Mouse (Mus musculus) stomach, embryonic 15.5 days (tissue): ENCODE measurements at regions not wholly inside any gene's neighbourhood (a gene's known extent, or its start where the extent isn't known, plus 50 kb on each side); places are given as distances from the start of the nearest gene placed in this dataset.
A peak's percentile ranks its signal among the peaks of the same experiment; 100 is the strongest.

Source experiments
- ATAC-seq: fragments of 200-750 bp; cut with Nextera tagmentation; 2 replicates; pipeline ENCODE4 v1.8.0; 2017; ENCODE audit warnings: low read depth, moderate number of reproducible peaks, moderate TSS enrichment; ENCODE audit not compliant: insufficient read depth, low FRiP score
- H3K27ac ChIP-seq: fragments of 300-500 bp; sonication (generic); 2 replicates; pipeline ENCODE4 v1.5.1; 2015; ENCODE audit warnings: mild to moderate bottlenecking, inconsistent platforms
- H3K27me3 ChIP-seq: fragments of 300-500 bp; sonication (generic); replicated peaks from 2 replicates; pipeline ENCODE4 v1.6.1; 2015; ENCODE audit warnings: inconsistent platforms
- H3K36me3 ChIP-seq: fragments of 300-500 bp; sonication (generic); 2 replicates; pipeline ENCODE4 v1.6.1; 2015; ENCODE audit warnings: inconsistent platforms
- H3K4me1 ChIP-seq: fragments of 300-500 bp; sonication (generic); 2 replicates; pipeline ENCODE4 v1.6.1; 2015; ENCODE audit warnings: inconsistent platforms
- H3K4me2 ChIP-seq: fragments of 300-500 bp; sonication (generic); 2 replicates; pipeline ENCODE4 v1.6.1; 2015; ENCODE audit warnings: mild to moderate bottlenecking, inconsistent platforms
- H3K4me3 ChIP-seq: fragments of 300-500 bp; sonication (generic); replicated peaks from 2 replicates; pipeline ENCODE4 v1.5.1; 2015; ENCODE audit warnings: inconsistent platforms
- H3K9ac ChIP-seq: fragments of 300-500 bp; sonication (generic); 2 replicates; pipeline ENCODE4 v1.6.1; 2015; ENCODE audit warnings: inconsistent platforms
- H3K9me3 ChIP-seq: fragments of 300-500 bp; sonication (generic); 2 replicates; pipeline ENCODE4 v1.6.1; 2016; ENCODE audit warnings: inconsistent platforms
- WGBS: fragments of 180-500 bp; shearing (Covaris S2); methylation state at CpG from one replicate; pipeline ENCODE4 v1.1.7; 2015; 5-methylcytosine and 5-hydroxymethylcytosine counted together

DNA sequence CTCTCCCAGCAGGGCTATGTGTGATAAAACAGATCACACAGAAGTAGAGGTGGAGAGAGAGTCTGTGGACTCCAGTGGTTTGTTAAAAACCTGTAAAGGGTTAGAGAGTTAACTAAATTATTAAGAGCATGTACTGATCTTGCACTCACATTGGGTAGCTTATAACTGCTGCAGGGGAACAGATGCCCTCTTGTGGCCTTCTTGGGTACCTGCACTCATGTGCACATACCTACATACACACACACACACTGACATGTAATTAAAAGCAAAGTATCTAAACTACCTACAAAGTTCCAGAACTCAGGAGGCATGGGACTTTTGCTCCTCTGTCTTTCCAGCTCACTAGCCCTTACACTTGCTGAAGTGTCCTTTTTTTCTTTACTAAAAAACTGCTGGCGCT is 228.4 kb upstream of the Cxcr4 start:
- Histone ChIP-seq H3K9ac (no peak overlapping the region), H3K4me3 (no peak overlapping the region), H3K4me2 (no peak overlapping the region), H3K4me1 (no peaks in the 10 kb centered on the region), H3K9me3 (no peaks in the 10 kb centered on the region), H3K36me3 (no peaks in the 10 kb centered on the region), H3K27ac (no peak overlapping the region), H3K27me3 (no peaks in the 10 kb centered on the region)
- 94% methylated on average over 1 of the region's 1 CpGs for WGBS
- ATAC-seq = no peak

DNA sequence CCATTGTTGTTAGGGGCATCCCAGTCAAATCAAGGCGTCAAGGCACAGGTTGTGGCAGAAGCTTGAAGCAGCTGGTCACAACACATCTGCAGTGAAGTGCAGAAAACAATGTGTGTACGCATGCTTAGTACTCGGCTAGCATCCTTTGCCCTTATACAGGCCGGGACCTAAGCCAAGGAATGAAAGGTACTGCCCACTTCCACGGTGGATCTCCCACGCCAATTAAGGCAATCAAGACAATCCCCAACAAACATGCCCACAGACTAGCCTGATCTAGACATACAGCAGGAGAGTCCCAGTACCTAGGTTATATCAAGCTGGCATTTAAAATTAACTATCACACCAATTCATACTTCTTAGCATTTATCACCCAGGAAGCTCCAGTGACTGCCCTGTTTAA is 227.5 kb upstream of the Cxcr4 start:
- Histone ChIP-seq H3K27ac (no peak overlapping the region), H3K4me3 (no peak overlapping the region), H3K27me3 (no peaks in the 10 kb centered on the region), H3K9ac (no peak overlapping the region), H3K4me2 (no peak overlapping the region), H3K9me3 (no peaks in the 10 kb centered on the region), H3K4me1 (no peaks in the 10 kb centered on the region), H3K36me3 (no peaks in the 10 kb centered on the region)
- 87% methylated on average over 6 of the region's 6 CpGs for WGBS
- no peak for ATAC-seq

GRCm38 (mm10) chr1:128813379-128813778 is 221.3 kb upstream of the Cxcr4 start:
- 84% methylated on average over 5 of the region's 5 CpGs for WGBS

DNA sequence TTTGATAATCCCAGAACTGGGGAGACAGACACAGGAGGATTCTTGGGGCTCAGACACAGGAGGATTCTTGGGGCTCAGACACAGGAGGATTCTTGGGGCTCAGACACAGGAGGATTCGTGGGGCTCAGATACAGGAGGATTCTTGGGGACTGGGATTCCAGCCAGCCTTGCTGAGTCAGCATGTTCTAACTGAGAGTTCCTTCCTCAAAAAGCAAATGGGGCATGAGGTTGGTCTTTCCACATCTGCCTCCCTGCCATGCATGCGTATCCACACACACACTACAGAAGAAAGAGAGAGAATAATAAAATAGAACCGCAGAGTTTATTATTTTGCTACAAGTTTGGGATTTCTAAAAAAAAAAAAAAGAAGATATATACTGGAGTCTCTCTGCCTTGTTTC is 218.8 kb upstream of the Cxcr4 start:
- Histone ChIP-seq H3K9me3 (no peaks in the 10 kb centered on the region), H3K4me2 (no peak overlapping the region)

More at GRCm38 (mm10) chr1:128813379-128813778, 221.3 kb upstream of the Cxcr4 start:
- Histone ChIP-seq H3K36me3 (no peaks in the 10 kb centered on the region), H3K9ac (no peak overlapping the region), H3K27ac (no peak overlapping the region), H3K4me2 (no peak overlapping the region), H3K4me1 (no peaks in the 10 kb centered on the region), H3K4me3 (no peak overlapping the region), H3K27me3 (no peaks in the 10 kb centered on the region), H3K9me3 (no peaks in the 10 kb centered on the region)
- ATAC-seq = no peak

DNA sequence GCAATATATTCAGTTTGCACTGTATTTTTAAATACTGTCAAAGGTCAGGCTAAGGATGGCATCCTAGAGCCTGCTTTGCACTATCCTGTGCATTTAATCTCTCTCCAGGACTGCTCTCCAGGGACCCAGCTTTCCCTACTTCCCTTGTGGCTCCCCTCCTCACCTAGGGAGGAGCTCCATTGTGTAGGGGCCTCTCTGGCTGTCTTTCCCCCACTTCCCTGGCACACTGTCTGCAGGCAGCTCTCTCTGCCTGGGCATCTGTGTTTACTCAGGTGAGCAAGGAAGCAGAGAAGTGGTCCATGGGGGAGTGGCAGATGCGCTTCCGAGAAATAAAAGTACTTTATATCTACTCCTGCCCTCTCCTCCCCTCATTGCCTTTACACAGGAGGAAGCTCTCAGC is 218.0 kb upstream of the Cxcr4 start:
- Histone ChIP-seq H3K4me2 (no peak overlapping the region), H3K36me3 (no peaks in the 10 kb centered on the region), H3K9ac (no peak overlapping the region), H3K9me3 (no peaks in the 10 kb centered on the region), H3K4me3 (no peak overlapping the region), H3K4me1 (0 out of 2 replicates have a peak, but pooled peaks cover 4% of the 10 kb centered on the region), H3K27ac (no peak overlapping the region), H3K27me3 (no peaks in the 10 kb centered on the region)
- no peak for ATAC-seq
- 65% methylated on average over 2 of the region's 2 CpGs for WGBS

More for the DNA sequence above, 218.8 kb upstream of the Cxcr4 start:
- H3K9ac ChIP-seq = no peak overlapping the region
- no peak overlapping the region for H3K27ac ChIP-seq
- no peak for ATAC-seq
- 78% methylated on average over 3 of the region's 3 CpGs for whole genome bisulfite sequencing
- H3K27me3 ChIP-seq = no peaks in the 10 kb centered on the region
- H3K36me3 ChIP-seq = no peaks in the 10 kb centered on the region
- no peak overlapping the region for H3K4me3 ChIP-seq
- no peaks in the 10 kb centered on the region for H3K4me1 ChIP-seq

DNA sequence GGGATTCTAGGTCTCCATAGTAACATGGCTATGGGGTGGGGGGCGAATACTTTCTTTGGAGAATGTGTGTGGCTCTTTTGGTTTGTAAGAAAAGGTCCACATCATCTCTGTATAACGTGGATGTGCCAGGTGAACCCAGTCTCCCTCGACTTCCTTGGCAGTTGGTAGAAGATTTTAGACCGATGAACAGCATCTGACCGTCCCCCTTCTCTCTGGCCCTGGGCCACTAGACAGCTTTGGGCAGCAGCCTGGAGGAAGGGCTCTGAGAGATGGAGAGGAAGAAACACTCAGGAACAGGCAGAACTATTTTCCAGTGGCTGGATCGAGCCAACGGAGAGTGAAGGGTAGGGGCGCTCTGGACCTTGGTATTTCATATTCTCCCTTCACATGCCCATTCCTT is 217.5 kb upstream of the Cxcr4 start:
- no peak overlapping the region for H3K27ac ChIP-seq
- H3K4me3 ChIP-seq = no peak overlapping the region
- H3K4me2 ChIP-seq = no peak overlapping the region
- H3K9ac ChIP-seq = no peak overlapping the region
- no peaks in the 10 kb centered on the region for H3K27me3 ChIP-seq
- 0 out of 2 replicates have a peak, but pooled peaks cover 4% of the 10 kb centered on the region for H3K4me1 ChIP-seq
- H3K36me3 ChIP-seq = no peaks in the 10 kb centered on the region
- WGBS = 86% methylated on average over 8 of the region's 8 CpGs
- no peak for ATAC-seq
- H3K9me3 ChIP-seq = no peaks in the 10 kb centered on the region

- 0 out of 2 replicates have a peak, but pooled peaks cover 10% of the 10 kb centered on the region for H3K4me1 ChIP-seq
- no peaks in the 10 kb centered on the region for H3K36me3 ChIP-seq
- no peak overlapping the region for H3K9ac ChIP-seq
- no peak overlapping the region for H3K27ac ChIP-seq
- no peaks in the 10 kb centered on the region for H3K9me3 ChIP-seq
- 86% methylated on average over 5 of the region's 5 CpGs for WGBS
- no peak overlapping the region for H3K4me3 ChIP-seq
- ATAC-seq = no peak
- no peaks in the 10 kb centered on the region for H3K27me3 ChIP-seq
- no peak overlapping the region for H3K4me2 ChIP-seq
These were observed 216.5 kb upstream of the Cxcr4 start for GRCm38 (mm10) chr1:128808599-128808998.

DNA sequence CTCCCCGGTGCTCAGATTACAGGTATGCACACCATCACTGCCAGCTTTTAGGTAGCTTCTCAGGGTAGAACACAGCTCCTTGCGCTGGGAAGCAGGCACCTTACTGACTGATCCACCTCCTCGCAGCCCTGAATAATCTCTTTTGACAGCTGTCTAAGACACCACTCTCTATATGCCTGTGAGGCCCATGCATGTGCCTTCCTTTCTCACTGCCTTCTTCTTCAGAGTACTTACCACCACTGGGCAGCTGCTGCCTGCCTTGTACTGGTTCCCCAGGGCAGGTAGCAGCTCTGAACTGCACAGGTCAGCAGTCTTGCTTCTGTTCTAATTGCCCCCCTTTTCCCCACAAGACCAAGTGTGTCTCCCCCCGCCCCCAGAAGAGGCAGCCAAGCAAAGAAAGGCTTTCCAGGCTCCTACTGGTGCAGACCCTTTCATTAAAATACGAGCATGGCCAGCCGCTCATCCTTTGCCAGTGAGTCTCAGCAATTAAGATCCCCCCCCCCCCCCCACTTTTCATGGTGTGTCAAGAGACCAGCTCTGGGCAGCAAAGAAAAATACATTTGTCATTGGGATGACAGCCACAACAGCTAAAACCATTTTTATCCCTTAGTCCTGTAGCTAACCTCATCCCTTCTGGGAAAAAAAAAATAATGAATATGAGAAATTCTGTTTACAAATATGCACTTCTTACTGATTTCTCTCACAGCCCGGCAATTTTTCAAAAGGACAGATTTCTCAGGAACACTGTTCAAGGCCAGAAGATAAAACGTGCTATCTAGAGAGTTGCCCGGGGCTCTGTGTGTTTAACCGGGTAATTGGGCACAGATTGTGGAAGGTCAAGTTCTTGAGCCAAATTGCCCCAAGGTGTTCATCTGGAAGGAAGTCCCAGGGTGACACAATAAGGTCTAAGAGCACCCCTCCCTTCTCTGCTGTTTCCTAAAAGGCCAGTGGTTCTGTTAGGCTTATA is 213.9 kb upstream of the Cxcr4 start:
- Histone ChIP-seq H3K9me3 (no peaks in the 10 kb centered on the region), H3K4me2 (no peak overlapping the region), H3K27me3 (no peaks in the 10 kb centered on the region), H3K4me1 (0 out of 2 replicates have a peak, but pooled peaks cover 11% of the 10 kb centered on the region), H3K9ac (no peak overlapping the region), H3K27ac (no peak overlapping the region), H3K4me3 (no peak overlapping the region), H3K36me3 (no peaks in the 10 kb centered on the region)
- 50% methylated on average over 10 of the region's 10 CpGs for WGBS
- no peak for ATAC-seq

GRCm38 (mm10) chr1:128803433-128804060 is 211.5 kb upstream of the Cxcr4 start:
- WGBS = 20% methylated on average over 9 of the region's 9 CpGs
- Histone ChIP-seq H3K36me3 (no peaks in the 10 kb centered on the region), H3K4me1 (0 out of 2 replicates have a peak, but pooled peaks cover 11% of the 10 kb centered on the region), H3K9me3 (no peaks in the 10 kb centered on the region), H3K9ac (no peak overlapping the region), H3K27ac (peak overlapping the region; percentile 80), H3K27me3 (no peaks in the 10 kb centered on the region), H3K4me3 (no peak overlapping the region), H3K4me2 (0 out of 2 replicates have a peak overlapping the region, but pooled peaks have one; percentile 6)
- peak; percentile 80 for ATAC-seq

DNA sequence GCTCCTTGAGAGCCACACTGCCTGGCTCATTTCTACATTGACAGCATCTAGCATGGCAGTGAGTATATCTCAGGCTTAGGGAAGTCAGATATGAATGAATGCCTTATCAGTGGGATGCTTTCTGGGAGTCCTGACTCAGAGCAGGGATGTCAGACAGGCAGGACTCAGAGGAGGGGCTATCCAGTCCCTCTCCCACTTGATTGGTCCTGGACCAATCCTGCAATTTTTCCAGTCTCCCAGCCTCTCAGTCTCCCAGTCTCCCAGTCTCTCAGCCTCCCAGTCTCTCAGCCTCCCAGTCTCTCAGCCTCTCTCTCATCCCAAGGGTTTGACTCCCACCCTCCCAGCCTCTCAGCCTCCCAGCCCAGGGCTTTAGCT is 211.0 kb upstream of the Cxcr4 start:
- peak; percentile 41; the same call in 1 of the 2 replicates for ATAC-seq
- H3K36me3 ChIP-seq = no peaks in the 10 kb centered on the region
- H3K9ac ChIP-seq = no peak overlapping the region
- peak overlapping the region; percentile 31 for H3K27ac ChIP-seq
- no peaks in the 10 kb centered on the region for H3K27me3 ChIP-seq
- H3K4me2 ChIP-seq = no peak overlapping the region
- H3K4me1 ChIP-seq = 0 out of 2 replicates have a peak, but pooled peaks cover 11% of the 10 kb centered on the region
- H3K4me3 ChIP-seq = no peak overlapping the region
- no peaks in the 10 kb centered on the region for H3K9me3 ChIP-seq

DNA sequence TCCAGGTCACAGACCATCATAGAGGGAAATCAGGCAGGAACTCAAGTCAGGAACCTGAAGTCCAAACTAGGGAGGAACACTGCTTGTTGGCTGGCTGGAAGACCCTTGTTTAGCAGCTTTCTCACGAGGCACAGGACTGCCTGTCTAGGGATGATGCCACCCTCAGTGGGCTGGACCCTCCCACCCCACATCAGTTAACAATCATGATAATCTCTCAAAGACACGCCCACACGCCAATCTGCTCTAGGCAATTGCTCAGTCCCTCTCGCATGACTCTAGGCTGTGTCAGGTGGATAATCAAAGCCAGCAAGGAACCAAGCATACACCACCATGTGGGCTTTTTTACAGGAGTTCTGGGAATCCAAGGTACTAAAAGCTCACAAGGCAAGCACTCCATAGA is 206.6 kb upstream of the Cxcr4 start:
- no peaks in the 10 kb centered on the region for H3K36me3 ChIP-seq
- H3K9me3 ChIP-seq = no peaks in the 10 kb centered on the region
- whole genome bisulfite sequencing = 67% methylated on average over 4 of the region's 4 CpGs
- no peak overlapping the region for H3K4me2 ChIP-seq
- 0 out of 2 replicates have a peak, but pooled peaks cover 2% of the 10 kb centered on the region for H3K4me1 ChIP-seq
- H3K4me3 ChIP-seq = no peak overlapping the region
- H3K27ac ChIP-seq = no peak overlapping the region
- H3K9ac ChIP-seq = no peak overlapping the region
- no peak for ATAC-seq
- H3K27me3 ChIP-seq = no peaks in the 10 kb centered on the region

GRCm38 (mm10) chr1:128795654-128796053 is 203.6 kb upstream of the Cxcr4 start:
- no peaks in the 10 kb centered on the region for H3K9me3 ChIP-seq
- no peaks in the 10 kb centered on the region for H3K27me3 ChIP-seq
- ATAC-seq = no peak
- H3K4me3 ChIP-seq = no peak overlapping the region
- H3K36me3 ChIP-seq = no peaks in the 10 kb centered on the region
- no peaks in the 10 kb centered on the region for H3K4me1 ChIP-seq
- no peak overlapping the region for H3K9ac ChIP-seq
- WGBS = 76% methylated on average over 6 of the region's 6 CpGs
- H3K27ac ChIP-seq = no peak overlapping the region
- no peak overlapping the region for H3K4me2 ChIP-seq
